Mouse (Mus musculus): Measurements from ENCODE around the gene Prrg2.

Prrg2 gene

GRCm38 (mm10) chr7:45058607-45059571, 3.6 kb downstream of the Prrg2 start:
- no peak for DNase-seq (ENCODE audit: low spot score)

DNA sequence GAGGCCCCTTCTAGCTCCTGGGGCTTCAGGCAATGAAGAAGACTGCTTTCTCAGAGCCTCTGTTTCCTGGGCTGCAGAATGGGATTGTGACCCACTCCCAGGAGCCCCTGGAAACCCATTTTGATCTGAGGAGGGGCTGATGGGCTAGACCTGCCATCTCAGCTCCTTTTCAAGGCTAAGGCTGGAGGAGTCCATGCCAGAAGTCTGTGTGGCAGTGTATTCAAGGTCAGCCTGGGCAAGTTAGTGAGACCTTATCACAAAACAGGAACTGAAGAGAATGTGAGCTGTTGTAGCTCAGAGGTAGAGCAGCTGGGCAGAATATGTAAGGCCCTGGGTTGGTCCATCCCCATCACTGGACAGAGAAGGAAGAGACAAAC, 5.5 kb downstream of the Prrg2 start:
- no peak for DNase-seq (ENCODE audit: low spot score)

DNA sequence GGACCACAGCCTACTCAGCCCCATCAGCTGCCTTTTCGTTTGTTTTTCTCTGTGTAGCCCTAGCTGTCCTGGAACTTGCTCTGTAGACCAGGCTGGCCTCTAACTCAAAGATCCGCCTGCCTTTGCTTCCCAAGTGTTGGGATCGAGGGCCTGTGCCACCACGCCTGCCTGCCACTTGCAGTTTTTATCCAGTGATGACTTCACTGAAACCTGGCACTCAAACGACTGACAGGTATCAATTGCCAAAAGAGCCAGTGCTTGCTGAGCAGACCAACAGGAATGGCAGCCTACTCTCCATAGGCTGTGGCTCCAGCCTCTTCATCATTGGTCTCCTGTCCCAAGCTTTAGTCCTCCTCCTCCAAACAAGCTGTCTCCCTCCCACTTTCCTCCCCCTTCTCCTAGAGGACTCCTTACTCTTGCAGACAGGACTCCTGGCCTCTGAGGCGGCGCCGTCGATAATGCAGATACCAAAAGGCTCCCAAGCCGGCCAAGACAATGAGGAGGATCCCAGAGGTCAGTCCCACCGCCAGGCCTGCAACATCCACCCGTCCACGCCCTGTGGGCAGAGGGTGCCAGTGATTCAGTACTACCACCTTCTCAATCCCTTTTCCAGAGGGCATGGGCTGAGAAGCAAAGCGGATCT, 6.0 kb downstream of the Prrg2 start:
- DNase-seq (ENCODE audit: low spot score), result no peak

DNA sequence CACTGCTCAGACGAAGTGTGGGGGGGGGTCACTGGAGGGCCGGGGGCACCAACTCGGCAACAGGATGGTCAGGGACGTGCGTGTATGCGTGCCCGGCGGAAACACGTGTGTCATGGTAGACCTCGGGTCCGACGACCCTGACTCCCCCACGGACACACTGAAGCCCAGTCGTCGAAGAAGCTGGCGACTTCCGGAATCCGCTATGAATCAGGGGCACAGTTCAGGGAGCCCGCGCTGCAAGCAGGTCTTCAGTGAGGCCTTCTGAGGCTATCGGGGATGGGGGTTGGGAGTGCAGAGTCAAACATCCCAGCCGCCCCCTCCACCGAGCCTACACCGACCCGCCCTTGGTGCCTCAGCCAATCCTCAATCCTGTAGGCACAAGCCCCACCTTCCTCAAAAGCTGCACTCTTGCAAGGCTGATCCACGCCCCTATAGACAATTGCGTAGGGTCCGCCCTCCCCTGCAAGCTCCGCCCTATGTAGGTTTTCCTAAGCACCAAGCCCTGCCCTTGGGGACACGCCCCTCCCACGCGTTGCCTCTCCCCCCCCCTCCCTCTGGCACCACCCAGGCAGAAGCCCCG, 8.5 kb downstream of the Prrg2 start:
- peak; percentile 96 for DNase-seq (ENCODE audit: low spot score)

- DNase-seq (ENCODE audit: low spot score), result peak; percentile 79
These were observed 9.2 kb downstream of the Prrg2 start for GRCm38 (mm10) chr7:45053117-45053930.

DNA sequence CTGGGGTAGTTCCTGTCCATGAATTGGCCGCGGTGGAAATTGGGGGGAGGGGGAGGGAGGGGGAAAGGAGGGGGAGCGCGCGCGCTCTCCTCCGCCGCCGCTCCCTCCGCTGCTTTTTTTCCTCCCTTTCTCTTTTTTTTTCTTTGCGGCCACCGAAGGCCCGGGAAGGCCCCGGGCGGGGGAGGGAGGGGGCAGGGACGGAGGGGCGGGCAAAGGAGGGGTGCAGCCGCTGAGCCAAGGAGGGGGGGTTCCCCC, 9.7 kb downstream of the Prrg2 start, which contains the start of gene Prr12:
Gene Prr12, minus strand, starts transcription at position 20 of the 255 bp plus-strand sequence.
- DNase-seq (ENCODE audit: low spot score), result no peak

- peak; percentile 46 for DNase-seq (ENCODE audit: low spot score)
These were observed 10.2 kb downstream of the Prrg2 start for GRCm38 (mm10) chr7:45052181-45052861.

DNA sequence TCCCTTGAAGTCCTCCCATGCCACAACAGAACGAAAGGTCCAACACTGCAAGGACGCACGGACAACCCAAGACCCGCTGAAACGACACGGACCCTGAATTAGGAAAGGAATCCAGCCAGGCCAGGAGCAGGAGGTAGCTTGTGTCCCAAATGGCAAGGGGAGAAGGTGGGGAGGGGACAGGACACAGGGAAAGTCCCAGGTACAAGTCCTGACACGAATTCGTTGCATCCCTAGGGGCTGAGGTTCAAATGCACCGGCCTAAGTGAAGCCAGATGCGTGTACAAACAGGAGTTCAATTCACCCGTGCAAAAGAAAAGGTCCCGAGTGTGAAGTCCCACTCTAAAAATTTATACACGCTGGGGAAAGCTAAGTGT, 10.9 kb downstream of the Prrg2 start:
- DNase-seq (ENCODE audit: low spot score), result no peak

DNA sequence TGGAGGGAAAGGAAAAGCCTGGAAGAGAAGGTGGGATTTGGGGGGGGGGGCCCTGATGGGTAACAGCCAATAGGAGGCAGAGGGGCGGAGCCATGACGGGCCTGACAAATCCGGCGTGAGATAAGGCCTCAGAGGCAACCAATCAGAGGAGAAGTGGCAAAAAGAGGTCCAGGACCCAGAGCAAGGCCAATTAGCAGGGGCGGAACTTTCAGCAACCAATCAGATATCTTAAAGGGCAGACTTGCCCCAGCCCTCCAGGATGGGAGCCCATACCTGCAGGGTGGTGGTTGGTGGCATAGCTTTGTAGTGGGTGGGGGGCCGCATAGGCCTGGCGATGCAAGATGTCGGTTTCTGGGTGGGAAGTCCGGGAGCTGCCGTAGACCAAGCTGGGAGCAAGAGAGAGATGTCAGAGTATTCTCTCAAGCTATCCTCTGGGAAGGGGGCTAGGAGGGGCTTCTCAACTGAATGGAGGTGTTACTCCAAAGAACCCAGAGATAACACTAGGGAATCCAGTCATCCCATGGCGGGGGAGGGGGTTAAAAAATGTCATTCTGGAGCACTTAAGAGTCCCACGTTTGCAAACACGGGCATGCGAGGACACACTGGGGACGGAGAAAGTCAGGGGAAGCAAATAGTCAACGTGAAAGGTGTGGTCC, 11.4 kb downstream of the Prrg2 start:
- DNase-seq (ENCODE audit: low spot score), result peak; percentile 59

DNA sequence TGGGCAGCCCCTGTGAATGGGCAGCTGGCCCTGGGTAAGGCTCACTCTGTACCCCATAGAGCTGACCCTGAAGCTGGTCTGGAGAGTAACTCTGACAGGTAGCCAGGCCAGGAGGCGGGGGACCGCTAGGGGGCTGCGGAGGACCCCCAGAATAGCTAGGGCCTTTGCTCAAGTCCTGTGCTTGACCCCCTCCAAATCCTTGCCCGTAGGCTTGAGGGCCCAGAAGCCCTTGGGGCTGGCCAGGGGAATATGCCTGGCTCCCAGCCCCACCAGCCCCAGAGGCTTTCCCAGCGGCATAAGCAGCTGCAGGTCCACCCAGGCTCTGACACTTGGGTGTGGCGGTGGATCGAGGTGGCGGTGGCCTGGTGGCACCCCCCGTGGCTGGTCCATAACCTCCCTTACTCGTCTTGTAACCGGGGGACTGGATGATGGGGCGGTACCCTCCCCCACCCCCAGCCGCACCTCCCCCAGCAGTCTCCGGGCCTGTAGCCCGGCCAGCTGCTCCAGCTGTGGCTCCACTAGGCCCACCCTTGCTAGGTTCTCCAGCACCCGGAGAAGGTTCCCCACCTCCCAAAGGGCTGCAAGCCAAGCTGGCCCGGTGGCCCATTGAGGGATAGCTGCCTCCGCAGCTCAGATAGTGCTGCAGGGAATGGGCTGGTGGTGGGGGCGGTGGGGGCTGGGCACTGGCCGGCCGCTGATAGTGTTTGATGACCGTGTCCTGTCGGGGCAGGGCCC, 13.4 kb downstream of the Prrg2 start:
- DNase-seq (ENCODE audit: low spot score), result no peak

GRCm38 (mm10) chr7:45048001-45048890, 14.2 kb downstream of the Prrg2 start:
- no peak for DNase-seq (ENCODE audit: low spot score)

DNA sequence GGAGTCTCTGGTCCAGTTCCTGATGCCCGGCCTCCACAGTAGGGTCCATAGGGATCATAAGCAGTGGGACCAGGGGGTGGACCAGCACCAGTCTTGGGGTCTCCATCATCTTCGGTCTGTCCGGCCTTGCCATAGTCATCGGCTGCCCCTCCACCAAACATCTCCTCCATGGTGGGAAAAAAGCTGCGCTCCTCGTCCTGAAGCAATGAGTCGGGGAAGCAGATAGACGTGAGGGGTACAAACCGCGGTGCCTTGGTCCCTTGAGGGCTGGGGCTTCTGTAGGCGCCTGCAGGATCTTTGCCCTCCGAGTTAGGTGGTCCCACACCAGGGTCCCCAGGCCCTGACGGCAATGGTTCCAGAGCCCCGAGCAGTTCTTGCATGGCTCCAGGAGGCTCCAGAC, 15.0 kb downstream of the Prrg2 start:
- no peak for DNase-seq (ENCODE audit: low spot score)

DNA sequence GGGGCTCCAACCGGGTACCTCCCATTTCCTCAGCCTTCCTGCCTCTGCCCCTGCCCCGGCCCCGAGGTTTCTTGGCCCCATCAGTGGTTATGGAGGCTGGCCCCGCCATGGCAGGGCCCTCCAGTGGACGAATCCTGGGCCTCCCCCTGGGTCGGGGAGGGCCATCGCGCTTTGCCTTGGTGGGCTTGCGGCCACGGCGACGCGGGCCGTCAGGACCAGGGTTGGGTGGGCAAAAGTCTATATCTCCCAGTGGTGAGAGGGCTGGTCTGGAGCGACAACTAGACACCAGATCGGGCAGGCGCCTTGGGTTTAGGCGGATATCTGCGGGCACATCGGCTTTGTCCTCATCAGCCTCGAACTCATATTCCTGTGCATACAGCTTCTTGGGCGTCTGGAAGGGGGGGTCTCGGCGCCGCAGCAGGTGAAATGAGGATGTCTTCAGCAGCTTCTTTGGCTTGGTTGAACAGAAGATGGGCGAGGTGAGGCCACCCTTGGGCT, 15.6 kb downstream of the Prrg2 start:
- no peak for DNase-seq (ENCODE audit: low spot score)

DNA sequence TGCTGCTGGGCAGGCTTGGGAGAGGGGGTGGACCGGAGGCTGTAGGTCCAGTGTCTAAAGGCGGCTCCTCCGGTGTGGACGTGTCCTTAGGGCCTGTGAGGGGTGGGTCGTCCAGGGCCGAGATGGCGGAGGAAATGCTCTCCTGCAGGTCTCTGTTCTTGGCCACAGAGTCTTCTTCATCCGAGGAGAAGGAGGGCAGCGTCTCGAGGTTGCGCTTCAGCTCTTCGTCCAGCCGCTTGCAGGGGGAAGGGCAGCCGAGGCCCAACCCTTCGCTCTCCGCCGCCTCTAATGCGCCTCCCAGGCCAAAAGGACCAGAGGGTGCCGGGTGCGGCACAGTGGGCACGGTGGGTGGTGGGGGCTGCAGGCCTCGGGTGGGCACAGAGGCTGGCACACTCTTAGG, 16.7 kb downstream of the Prrg2 start:
- DNase-seq (ENCODE audit: low spot score), result no peak

- no peak for DNase-seq (ENCODE audit: low spot score)
These were observed 19.2 kb downstream of the Prrg2 start for GRCm38 (mm10) chr7:45043307-45043706.

- DNase-seq (ENCODE audit: low spot score), result no peak
These were observed 21.6 kb downstream of the Prrg2 start for GRCm38 (mm10) chr7:45040851-45041250.

DNA sequence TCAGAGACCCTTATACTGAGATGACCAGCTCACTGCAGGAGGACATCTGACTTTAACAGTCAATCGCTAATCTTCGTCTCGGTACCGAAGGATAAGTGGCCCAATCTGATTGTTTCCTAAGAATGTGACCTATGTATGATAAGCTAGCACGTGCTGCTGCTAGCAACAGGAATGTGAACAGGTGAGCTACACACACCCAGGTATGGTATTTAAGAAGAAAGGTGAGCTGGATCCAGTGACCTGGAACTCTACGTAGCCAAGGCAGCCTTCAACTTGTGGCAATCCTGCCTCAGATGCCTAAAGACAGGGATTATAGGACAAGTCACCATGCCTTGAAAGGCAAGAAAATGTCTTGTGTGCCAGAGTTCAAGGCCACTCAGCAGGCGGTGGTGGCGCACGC, 24.1 kb downstream of the Prrg2 start:
- no peak for DNase-seq (ENCODE audit: low spot score)

DNA sequence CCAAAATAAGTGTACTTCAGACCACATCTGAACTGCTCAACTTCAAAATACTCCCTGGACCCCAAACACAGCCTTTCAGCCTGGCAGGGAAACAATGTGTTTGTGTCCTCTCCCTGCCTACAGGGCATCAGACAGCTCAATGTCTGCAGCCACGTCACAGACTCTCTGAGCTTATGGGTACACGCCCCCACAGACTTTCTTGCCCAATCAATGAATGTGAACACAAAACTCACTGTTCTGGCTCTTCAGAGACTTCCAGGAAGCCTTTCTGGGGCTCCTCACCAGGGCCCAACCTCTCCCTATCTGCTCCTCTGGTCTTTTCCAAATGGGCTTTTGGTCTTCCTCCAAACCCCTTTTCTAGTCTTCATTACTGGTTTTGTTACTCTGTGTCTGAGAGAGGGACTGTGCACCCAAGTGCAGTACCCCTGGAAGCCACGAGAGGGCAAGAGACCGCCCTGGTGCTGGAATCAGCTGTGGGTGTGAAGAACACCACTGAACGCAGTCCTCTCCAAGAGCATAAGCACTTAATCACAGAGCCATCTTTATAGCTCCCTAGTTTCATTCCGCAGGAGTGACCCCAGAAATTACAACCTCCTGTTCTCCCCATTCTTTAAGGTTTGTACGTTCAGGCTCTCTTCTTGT, 24.6 kb downstream of the Prrg2 start:
- peak; percentile 64 for DNase-seq (ENCODE audit: low spot score)

- DNase-seq (ENCODE audit: low spot score), result no peak
These were observed 25.8 kb downstream of the Prrg2 start for GRCm38 (mm10) chr7:45036702-45037101.
